Mouse (Mus musculus): ENCODE results near the gene Krt4. TPM values are rescaled to one million over a fixed set of nuclear protein-coding genes. Genes with fewer than 3 reads are reported as not detected.
A peak's percentile ranks its signal among the peaks of the same experiment; 100 is the strongest.

Krt4 gene
- polyA plus RNA-seq, 1 experiment from 2014 or later: 7.5 TPM

DNA sequence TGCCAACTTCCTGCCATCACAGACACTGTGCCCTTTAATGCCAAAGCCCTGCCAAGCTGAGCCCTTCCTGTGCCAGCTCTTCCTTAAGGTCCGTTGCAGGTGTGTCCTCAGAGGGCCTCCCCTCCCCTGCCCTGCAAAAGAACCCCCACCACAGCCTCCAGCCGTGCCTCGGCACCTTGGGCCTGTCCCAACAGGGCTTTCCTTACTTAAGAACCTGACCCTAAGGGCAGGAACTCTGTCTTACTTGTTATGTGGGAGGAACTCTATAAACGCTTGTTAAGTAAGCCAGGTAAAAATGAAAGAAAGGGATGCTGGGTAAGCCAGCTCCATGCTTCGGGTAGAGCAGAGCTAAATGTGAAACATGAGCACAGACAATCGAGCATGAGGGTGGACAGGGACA, 8.5 kb upstream of the Krt4 start:
- H3K27ac ChIP-seq: no peak overlapping the region
- peaks cover 24% of the 10 kb centered on the region for H3K4me1 ChIP-seq
- ATAC-seq (replicated peaks; ENCODE audit: low FRiP score): no peak
- no peak overlapping the region for H3K4me2 ChIP-seq
- peaks cover 23% of the 10 kb centered on the region for H3K27me3 ChIP-seq
- H3K4me3 ChIP-seq (replicated peaks): no peak overlapping the region
- no peaks in the 10 kb centered on the region for H3K9me3 ChIP-seq (replicated peaks)
- no peaks in the 10 kb centered on the region for H3K36me3 ChIP-seq
- WGBS: 52% methylated on average over 6 of the region's 6 CpGs
- no peak overlapping the region for H3K9ac ChIP-seq

DNA sequence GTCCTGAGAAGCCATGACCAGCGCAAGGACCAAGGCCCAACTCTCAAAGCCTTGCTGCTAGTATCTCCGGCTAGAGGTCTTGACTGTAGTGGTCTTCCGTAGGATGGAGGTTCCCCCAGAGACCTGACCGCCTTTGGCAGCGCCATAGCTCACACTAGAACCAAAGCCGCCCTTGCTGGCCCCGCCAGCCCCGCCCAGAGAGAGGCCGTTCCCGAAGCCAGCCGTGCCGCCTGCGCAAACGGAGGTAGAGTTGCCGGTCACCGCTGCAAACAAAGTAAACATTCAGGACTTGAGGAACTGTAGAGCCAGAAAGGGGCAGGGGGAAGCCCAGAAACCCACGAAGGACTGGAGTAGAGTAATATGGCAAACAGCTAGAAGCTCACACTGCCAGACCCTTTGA, 5.1 kb upstream of the Krt4 start:
- Histone ChIP-seq H3K9ac (peak overlapping the region; percentile 22; the same call in 1 of the 2 replicates), H3K36me3 (no peaks in the 10 kb centered on the region), H3K9me3 (replicated peaks) (no peaks in the 10 kb centered on the region), H3K27me3 (peaks cover 23% of the 10 kb centered on the region), H3K4me3 (replicated peaks) (peak overlapping the region; percentile 31), H3K27ac (no peak overlapping the region), H3K4me1 (peaks cover 33% of the 10 kb centered on the region), H3K4me2 (peak overlapping the region; percentile 63)
- WGBS: 4% methylated on average over 17 of the region's 17 CpGs
- no peak for ATAC-seq (replicated peaks; ENCODE audit: low FRiP score)

DNA sequence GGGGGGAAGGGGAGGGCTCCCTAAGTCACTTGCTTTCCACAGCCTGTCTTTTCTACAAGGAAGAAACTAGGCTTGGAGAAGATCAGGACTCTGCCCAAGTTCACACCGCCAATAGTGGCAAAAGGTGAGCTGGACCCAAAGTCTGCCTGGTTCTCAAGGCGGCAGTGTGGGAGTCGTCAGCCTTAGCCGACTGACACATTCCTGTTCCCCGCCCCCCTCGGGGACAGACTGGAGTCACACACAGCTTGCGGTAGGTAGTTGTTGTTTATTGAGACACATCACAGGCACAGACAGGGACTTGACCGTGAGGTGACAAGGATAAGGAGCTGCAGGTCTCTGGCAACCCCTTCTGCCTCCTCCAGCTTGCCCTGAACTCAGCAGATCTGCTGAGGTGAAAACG, 4.6 kb upstream of the Krt4 start:
- no peak for ATAC-seq (replicated peaks; ENCODE audit: low FRiP score)
- H3K36me3 ChIP-seq: no peaks in the 10 kb centered on the region
- H3K4me2 ChIP-seq: peak overlapping the region; percentile 63
- WGBS: 10% methylated on average over 9 of the region's 9 CpGs
- H3K4me1 ChIP-seq: peaks cover 33% of the 10 kb centered on the region
- H3K9ac ChIP-seq: no peak overlapping the region
- H3K4me3 ChIP-seq (replicated peaks): no peak overlapping the region
- H3K27ac ChIP-seq: no peak overlapping the region
- no peaks in the 10 kb centered on the region for H3K9me3 ChIP-seq (replicated peaks)
- peaks cover 23% of the 10 kb centered on the region for H3K27me3 ChIP-seq

DNA sequence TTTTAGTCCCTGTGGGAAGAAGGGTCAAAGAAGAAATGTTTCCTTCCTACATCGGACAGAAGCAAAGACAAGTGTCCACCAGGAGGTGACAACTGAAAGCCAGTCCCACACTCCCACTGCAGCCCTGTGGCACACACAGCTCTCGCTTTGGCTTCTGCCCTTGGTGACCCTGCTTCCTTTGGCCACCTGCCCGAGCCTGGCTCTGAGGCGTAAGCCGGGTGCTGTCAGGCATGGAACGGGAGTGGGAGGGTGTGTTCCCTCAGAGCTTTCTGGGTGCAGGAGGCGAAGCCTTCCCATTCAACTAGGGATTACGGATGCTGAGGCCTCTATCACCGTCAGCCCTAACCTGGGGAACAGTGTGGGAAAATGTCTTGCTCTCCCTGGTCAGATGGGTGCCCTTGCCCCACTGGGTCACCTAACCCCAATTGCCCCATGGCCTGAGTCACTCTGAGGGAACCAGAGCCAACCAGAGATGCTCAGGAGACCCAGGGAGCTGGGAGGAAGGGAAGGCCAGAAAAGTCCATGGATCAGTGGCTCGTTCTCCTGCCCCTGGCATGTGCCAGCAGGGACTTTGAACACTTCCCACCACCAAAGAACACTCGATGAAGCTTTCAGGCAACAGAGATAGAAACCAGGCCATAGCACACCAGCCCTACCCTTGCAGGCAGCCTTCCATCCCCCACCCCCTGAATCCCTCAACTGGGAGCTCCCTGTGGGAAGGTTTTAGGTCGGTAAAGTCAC, 3.0 kb upstream of the Krt4 start:
- peak overlapping the region; percentile 4; the same call in 1 of the 2 replicates for H3K27ac ChIP-seq
- H3K4me2 ChIP-seq: no peak overlapping the region
- ATAC-seq (replicated peaks; ENCODE audit: low FRiP score): peak; percentile 43; the same call in 1 of the 2 replicates
- no peak overlapping the region for H3K4me3 ChIP-seq (replicated peaks)
- H3K4me1 ChIP-seq: peaks cover 33% of the 10 kb centered on the region
- WGBS: 47% methylated on average over 12 of the region's 12 CpGs
- no peaks in the 10 kb centered on the region for H3K36me3 ChIP-seq
- peaks cover 23% of the 10 kb centered on the region for H3K27me3 ChIP-seq
- H3K9ac ChIP-seq: no peak overlapping the region
- H3K9me3 ChIP-seq (replicated peaks): no peaks in the 10 kb centered on the region

DNA sequence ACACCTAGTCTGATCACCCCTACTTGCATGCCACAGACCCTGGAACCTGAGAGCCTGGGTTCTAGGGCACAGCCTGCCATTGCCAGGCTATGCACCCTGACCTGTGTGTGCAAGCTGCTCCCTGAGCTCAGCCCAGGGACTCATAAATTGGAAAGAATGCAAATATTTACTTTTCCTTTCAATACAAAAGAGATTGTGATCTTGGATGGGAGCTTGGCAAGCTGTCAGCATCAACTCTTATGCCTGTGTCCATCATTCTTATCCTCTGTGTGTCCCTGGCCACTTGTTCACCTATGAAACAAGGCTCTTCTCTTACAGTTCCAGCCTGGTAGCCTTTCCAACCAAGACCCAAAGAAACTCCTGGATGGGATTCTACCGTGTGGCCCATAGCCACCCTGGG, 506 bp upstream of the Krt4 start:
- Histone ChIP-seq H3K9me3 (replicated peaks) (no peaks in the 10 kb centered on the region), H3K36me3 (no peaks in the 10 kb centered on the region), H3K4me3 (replicated peaks) (no peak overlapping the region), H3K27ac (no peak overlapping the region), H3K9ac (no peak overlapping the region), H3K4me1 (peaks cover 25% of the 10 kb centered on the region), H3K4me2 (no peak overlapping the region), H3K27me3 (peaks cover 8% of the 10 kb centered on the region)
- no peak for ATAC-seq (replicated peaks; ENCODE audit: low FRiP score)
- 89% methylated on average over 1 of the region's 1 CpGs for WGBS

DNA sequence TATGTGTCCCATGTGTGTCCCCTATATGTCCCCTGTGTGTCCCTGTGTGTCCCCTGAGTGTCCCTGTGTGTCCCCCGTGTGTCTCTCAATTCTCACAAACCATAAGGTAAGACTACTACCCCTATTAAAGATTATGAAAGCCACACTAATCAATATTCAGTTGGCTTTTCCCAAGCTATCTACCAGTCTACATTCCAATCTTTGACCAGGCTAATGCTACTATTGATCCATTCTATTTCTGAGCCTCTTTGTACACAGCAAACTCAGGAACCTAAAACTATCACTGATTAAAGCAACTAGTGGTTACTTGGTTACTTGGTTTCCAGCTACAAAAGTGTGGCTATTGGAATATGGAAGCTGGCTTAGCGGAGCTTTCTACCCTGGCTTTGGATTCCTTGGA, 2.2 kb downstream of the Krt4 start:
- ATAC-seq (replicated peaks; ENCODE audit: low FRiP score): no peak
- no peak overlapping the region for H3K4me3 ChIP-seq (replicated peaks)
- no peaks in the 10 kb centered on the region for H3K27me3 ChIP-seq
- no peak overlapping the region for H3K27ac ChIP-seq
- no peaks in the 10 kb centered on the region for H3K9me3 ChIP-seq (replicated peaks)
- no peaks in the 10 kb centered on the region for H3K36me3 ChIP-seq
- H3K9ac ChIP-seq: no peak overlapping the region
- peaks cover 2% of the 10 kb centered on the region for H3K4me1 ChIP-seq
- WGBS: 91% methylated on average over 2 of the region's 2 CpGs
- no peak overlapping the region for H3K4me2 ChIP-seq

DNA sequence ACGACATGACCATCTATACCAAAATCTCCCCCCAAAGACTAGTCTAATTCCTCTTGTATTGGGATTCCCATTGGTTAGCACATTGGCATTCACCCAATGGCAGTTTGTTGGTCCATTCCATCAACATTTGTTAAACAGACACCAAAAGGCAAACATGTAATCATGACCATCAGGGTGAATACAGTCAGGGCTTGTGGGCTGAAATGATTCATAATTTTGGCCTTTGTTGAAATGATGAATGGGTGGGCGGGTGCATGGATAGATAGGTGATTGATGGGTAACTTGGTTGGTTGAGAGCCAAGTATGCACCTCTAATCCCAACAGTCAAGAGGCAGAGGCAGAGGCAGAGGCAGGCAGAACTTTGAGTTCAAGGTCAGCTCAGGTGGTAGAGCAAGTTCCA, 8.5 kb downstream of the Krt4 start:
- H3K4me2 ChIP-seq: no peak overlapping the region
- H3K4me3 ChIP-seq (replicated peaks): no peak overlapping the region
- H3K27ac ChIP-seq: no peak overlapping the region
- H3K36me3 ChIP-seq: no peaks in the 10 kb centered on the region
- H3K9me3 ChIP-seq (replicated peaks): no peaks in the 10 kb centered on the region
- WGBS: 70% methylated on average over 2 of the region's 2 CpGs
- H3K27me3 ChIP-seq: peaks cover 7% of the 10 kb centered on the region; the same call in 1 of the 2 replicates
- H3K9ac ChIP-seq: no peak overlapping the region
- ATAC-seq (replicated peaks; ENCODE audit: low FRiP score): no peak
- peaks cover 6% of the 10 kb centered on the region; the same call in 1 of the 2 replicates for H3K4me1 ChIP-seq

DNA sequence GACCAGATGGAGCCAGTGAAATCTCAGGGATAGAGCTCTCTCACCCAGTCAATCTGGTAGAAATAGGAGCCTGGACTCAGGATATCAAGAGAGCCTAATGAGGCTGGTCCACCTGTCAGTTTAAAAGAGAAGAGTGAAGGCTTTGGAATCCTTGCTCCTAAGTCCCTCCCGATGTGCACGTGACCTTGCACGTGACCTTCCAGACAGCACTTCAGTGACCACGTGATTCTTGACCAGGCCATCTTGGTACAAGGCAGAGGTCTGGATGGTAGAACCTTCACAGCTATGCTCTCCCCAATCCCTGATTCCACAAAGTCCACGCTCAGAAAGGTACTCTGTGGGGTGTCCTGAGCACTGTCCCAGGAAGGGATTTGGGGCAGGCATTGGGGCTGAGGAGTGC, 19.7 kb downstream of the Krt4 start:
- WGBS: 78% methylated on average over 5 of the region's 5 CpGs
- no peak for ATAC-seq (replicated peaks; ENCODE audit: low FRiP score)
- Histone ChIP-seq H3K4me1 (peaks cover 8% of the 10 kb centered on the region; the same call in 1 of the 2 replicates), H3K4me3 (replicated peaks) (no peak overlapping the region), H3K4me2 (no peak overlapping the region), H3K9ac (no peak overlapping the region), H3K27ac (no peak overlapping the region), H3K36me3 (no peaks in the 10 kb centered on the region), H3K9me3 (replicated peaks) (no peaks in the 10 kb centered on the region), H3K27me3 (no peaks in the 10 kb centered on the region)

DNA sequence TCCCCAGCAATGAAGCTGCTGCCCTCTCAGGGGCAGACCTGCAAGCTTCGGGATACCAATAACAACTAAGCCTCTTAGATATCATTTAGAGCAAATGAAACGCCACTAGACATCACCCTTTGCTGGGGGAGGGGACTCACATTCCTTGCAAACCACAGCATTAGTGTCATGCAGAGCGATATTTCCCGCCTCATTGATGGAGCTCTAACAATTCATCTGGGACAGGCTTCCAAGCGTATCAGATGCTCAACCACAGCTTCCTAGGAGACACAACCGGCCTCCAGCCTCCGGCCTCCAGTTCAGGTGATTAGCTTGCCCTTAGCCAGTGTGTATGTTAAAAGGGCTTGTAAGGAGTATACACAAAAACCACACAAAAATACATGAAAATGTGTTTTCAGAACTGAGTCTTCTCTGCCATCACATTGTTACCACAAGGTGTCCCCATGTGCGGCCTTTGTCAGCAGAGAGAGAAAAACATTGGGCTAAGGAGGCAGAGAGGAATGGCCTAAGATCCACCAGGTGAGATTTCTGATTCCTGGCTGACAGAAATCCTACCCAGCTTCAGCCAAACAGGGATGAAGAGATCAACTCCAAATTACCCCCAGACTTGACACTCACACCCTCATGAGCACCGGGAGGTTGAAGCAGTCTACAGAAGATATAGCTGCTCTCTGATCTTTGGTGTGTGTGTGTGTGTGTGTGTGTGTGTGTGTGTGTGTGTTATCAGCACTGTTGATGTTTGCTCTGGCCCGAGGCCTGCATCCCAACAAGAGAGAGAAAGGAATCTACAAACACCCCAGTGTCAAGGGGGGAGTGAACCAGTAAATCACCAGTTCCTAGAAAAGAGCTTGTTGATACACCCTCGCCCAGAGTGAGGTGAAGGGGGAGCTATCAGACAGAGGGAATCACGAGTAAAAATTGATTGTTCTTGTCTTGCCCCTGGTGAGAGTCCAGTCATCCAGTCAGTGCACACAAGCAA, 22.1 kb downstream of the Krt4 start:
- H3K4me1 ChIP-seq: peaks cover 8% of the 10 kb centered on the region; the same call in 1 of the 2 replicates
- no peaks in the 10 kb centered on the region for H3K36me3 ChIP-seq
- H3K4me2 ChIP-seq: no peak overlapping the region
- H3K9me3 ChIP-seq (replicated peaks): no peaks in the 10 kb centered on the region
- no peak overlapping the region for H3K4me3 ChIP-seq (replicated peaks)
- 48% methylated on average over 12 of the region's 12 CpGs for WGBS
- no peak for ATAC-seq (replicated peaks; ENCODE audit: low FRiP score)
- H3K9ac ChIP-seq: no peak overlapping the region
- no peak overlapping the region for H3K27ac ChIP-seq
- H3K27me3 ChIP-seq: no peaks in the 10 kb centered on the region

DNA sequence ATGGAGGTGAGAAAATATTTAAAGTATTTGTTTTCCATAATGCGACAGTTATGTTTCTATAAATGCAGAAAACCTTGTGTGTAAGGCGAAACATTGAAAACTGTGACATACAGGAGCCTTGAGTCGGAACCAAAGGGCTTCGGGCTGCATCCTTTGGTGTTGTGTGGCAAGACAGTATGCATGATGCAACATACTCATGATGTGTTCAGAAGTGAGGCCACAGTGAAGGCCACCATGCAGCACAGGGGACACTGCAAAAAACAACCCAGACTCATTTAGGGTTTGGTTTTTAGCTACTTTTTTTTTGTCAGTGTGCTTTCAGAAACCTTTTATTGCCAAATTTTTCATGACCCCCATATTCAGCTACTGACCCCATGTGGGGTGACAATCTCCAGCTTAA, 29.3 kb downstream of the Krt4 start:
- WGBS: 97% methylated on average over 4 of the region's 4 CpGs

DNA sequence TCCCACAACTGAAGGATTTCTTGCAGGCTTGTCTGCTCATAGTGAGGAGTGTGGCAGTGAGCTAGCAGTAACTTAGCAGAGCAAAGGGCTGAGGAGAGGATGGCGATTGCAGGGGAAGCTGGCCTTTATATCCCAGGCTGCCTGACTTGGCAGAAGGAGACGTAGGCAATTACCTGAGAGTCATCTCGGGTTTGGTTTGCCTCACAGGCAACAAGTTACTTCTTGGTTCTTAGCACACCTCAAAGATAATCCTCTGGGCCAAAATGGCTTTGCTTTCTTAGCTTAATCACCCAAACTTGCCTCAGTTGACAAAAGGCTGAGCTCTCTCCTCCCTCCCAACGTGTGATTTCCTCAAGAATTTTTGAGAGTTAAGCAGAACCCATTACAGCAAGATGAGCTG, 31.7 kb downstream of the Krt4 start, which contains the start of gene Krt76:
TSS of gene Krt76 (minus strand) at position 101 of the 400 bp plus-strand sequence.
- Histone ChIP-seq H3K36me3 (no peaks in the 10 kb centered on the region), H3K27me3 (no peaks in the 10 kb centered on the region; the same call in 1 of the 2 replicates), H3K4me3 (replicated peaks) (no peak within 1 kb of the TSS), H3K9ac (no peak within 1 kb of the TSS), H3K9me3 (replicated peaks) (no peaks in the 10 kb centered on the region), H3K27ac (no peak within 1 kb of the TSS), H3K4me1 (no peaks in the 10 kb centered on the region), H3K4me2 (no peak within 1 kb of the TSS)
- 54% methylated on average over 4 of the region's 4 CpGs for WGBS
- no peak for ATAC-seq (replicated peaks; ENCODE audit: low FRiP score)

More for the DNA sequence above, 29.3 kb downstream of the Krt4 start:
- no peak overlapping the region for H3K4me3 ChIP-seq (replicated peaks)
- H3K36me3 ChIP-seq: no peaks in the 10 kb centered on the region
- no peaks in the 10 kb centered on the region for H3K9me3 ChIP-seq (replicated peaks)
- H3K27me3 ChIP-seq: no peaks in the 10 kb centered on the region
- no peak overlapping the region for H3K27ac ChIP-seq
- ATAC-seq (replicated peaks; ENCODE audit: low FRiP score): no peak
- no peak overlapping the region for H3K9ac ChIP-seq
- H3K4me2 ChIP-seq: no peak overlapping the region
- no peaks in the 10 kb centered on the region for H3K4me1 ChIP-seq

DNA sequence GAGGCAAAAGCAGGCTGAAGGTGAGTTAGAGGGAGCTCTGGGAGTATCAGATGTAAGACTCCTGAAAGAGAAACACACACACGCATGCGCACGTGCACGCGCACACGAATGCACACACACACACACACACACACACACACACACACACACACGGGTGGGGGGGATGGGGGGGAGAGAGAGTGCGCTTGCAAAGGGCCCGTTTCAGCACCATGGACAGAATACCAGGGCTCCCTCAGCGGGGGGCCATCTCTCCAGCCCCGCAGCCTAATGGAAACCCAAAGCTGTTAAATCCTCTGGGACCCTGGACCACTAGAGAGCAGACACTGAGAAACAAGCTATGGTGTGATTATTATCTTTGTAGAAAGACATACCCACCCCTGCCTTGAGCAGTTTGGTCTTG, 44.8 kb downstream of the Krt4 start:
- Histone ChIP-seq H3K4me3 (replicated peaks) (no peak overlapping the region), H3K27ac (no peak overlapping the region), H3K27me3 (peaks cover 22% of the 10 kb centered on the region), H3K9me3 (replicated peaks) (no peaks in the 10 kb centered on the region), H3K4me2 (no peak overlapping the region), H3K4me1 (no peaks in the 10 kb centered on the region), H3K9ac (no peak overlapping the region), H3K36me3 (no peaks in the 10 kb centered on the region)
- WGBS: 35% methylated on average over 10 of the region's 11 CpGs
- no peak for ATAC-seq (replicated peaks; ENCODE audit: low FRiP score)
